Mouse (Mus musculus): ENCODE measurements around the gene Pard3. TPM values are rescaled to one million over a fixed set of nuclear protein-coding genes. Genes with fewer than 3 reads are reported as not detected.

Pard3 gene
- polyA plus RNA-seq, 1 experiment from 2014 or later, result 22.7 TPM

DNA sequence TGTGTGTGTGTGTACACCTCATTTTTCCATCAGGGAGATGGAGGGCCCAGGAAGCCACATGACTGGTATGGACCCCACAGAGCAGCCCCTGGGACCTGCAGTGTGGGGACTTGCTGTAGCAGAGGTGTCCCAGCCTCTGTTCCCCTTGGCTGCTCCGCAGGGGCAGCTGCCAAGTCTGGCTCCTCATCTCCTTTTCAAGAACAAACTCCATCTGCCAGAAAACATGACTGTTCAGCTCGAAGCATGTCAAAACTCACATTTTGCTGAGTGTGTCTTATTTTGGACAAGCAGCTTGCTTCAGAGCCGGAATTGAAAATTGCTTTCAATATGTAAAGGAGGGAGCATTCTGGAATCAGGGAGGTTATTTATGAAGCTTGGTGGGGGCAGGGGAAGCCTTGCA lies 471.1 kb downstream of the Pard3 start:
- Histone ChIP-seq H3K9me3 (ENCODE audit: control insufficient read depth, low read length) (no peaks in the 10 kb centered on the region), H3K36me3 (ENCODE audit: control insufficient read depth, insufficient read depth, low read length) (no peaks in the 10 kb centered on the region), H3K27me3 (ENCODE audit: control insufficient read depth, insufficient read depth, low read length) (no peaks in the 10 kb centered on the region), H3K4me2 (ENCODE audit: low read depth, low read length) (no peak overlapping the region), H3K4me3 (ENCODE audit: low read depth, low read length) (no peak overlapping the region), H3K4me1 (ENCODE audit: control insufficient read depth, insufficient read depth, low read length) (peaks cover 9% of the 10 kb centered on the region; the same call in 1 of the 2 replicates), H3K9ac (replicated peaks; ENCODE audit: low read depth, low read length) (no peak overlapping the region), H3K27ac (ENCODE audit: low read depth, low read length) (peak overlapping the region; percentile 52; the same call in 1 of the 2 replicates)
- 53% methylated on average over 3 of the region's 3 CpGs for WGBS
- ATAC-seq (ENCODE audit: low read depth), result no peak

DNA sequence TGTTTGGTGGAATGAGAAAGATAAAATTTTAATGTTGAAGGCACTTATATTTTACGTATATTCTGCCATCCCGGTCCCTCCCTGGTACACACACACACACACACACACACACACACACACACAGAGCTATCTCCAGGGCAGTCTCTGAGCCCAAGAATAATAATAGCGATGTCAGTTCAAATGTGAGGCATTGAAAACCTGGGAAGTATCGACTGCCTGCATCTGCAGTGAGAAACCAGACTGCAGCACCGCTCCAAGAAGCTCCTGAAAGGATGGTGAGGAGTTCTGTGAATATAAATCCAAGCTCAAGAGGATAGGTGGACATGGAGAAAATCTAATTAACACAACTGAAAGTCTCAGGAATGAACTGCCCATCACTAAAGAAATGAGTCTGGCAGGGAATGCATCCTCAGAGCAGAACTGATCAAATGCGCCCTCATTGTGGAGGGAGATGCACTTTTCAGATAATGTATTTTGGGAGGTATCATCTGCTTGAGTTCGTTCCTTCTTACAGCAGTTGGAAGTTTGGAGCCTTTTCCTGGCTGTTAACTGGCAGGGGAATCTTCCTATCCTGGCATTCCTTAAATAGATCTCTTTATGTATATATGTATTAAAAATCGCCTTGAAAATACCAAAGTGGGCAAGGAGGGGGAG lies 471.6 kb downstream of the Pard3 start:
- no peaks in the 10 kb centered on the region for H3K9me3 ChIP-seq (ENCODE audit: control insufficient read depth, low read length)
- H3K4me1 ChIP-seq (ENCODE audit: control insufficient read depth, insufficient read depth, low read length), result peaks cover 9% of the 10 kb centered on the region; the same call in 1 of the 2 replicates
- ATAC-seq (ENCODE audit: low read depth), result no peak
- peak overlapping the region; percentile 52; the same call in 1 of the 2 replicates for H3K27ac ChIP-seq (ENCODE audit: low read depth, low read length)
- H3K9ac ChIP-seq (replicated peaks; ENCODE audit: low read depth, low read length), result no peak overlapping the region
- 57% methylated on average over 8 of the region's 8 CpGs for WGBS
- H3K27me3 ChIP-seq (ENCODE audit: control insufficient read depth, insufficient read depth, low read length), result no peaks in the 10 kb centered on the region
- no peaks in the 10 kb centered on the region for H3K36me3 ChIP-seq (ENCODE audit: control insufficient read depth, insufficient read depth, low read length)
- H3K4me2 ChIP-seq (ENCODE audit: low read depth, low read length), result no peak overlapping the region
- H3K4me3 ChIP-seq (ENCODE audit: low read depth, low read length), result no peak overlapping the region

DNA sequence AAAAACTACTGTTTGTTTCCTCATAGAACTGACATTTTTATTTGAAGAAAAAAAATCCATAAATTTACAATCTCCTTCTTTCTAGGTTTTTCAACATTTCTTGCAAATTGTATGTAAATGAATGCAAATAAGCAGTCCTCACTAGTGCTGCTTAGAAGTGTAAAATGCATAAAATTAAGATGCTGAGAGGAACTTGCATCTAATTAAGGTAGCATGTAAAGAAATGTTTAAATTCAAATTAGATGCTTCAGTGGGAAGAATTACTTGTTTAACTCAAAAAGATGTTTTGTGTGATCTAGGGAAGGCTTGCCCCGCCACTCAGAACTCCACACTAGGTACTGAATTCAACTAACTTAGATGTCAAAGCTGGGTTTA lies 472.1 kb downstream of the Pard3 start:
- Histone ChIP-seq H3K36me3 (ENCODE audit: control insufficient read depth, insufficient read depth, low read length) (no peaks in the 10 kb centered on the region), H3K4me2 (ENCODE audit: low read depth, low read length) (no peak overlapping the region), H3K9me3 (ENCODE audit: control insufficient read depth, low read length) (no peaks in the 10 kb centered on the region), H3K27me3 (ENCODE audit: control insufficient read depth, insufficient read depth, low read length) (no peaks in the 10 kb centered on the region), H3K4me1 (ENCODE audit: control insufficient read depth, insufficient read depth, low read length) (peaks cover 9% of the 10 kb centered on the region; the same call in 1 of the 2 replicates), H3K9ac (replicated peaks; ENCODE audit: low read depth, low read length) (no peak overlapping the region), H3K27ac (ENCODE audit: low read depth, low read length) (no peak overlapping the region), H3K4me3 (ENCODE audit: low read depth, low read length) (no peak overlapping the region)
- WGBS, result 53% methylated on average over 1 of the region's 1 CpGs
- ATAC-seq (ENCODE audit: low read depth), result no peak

DNA sequence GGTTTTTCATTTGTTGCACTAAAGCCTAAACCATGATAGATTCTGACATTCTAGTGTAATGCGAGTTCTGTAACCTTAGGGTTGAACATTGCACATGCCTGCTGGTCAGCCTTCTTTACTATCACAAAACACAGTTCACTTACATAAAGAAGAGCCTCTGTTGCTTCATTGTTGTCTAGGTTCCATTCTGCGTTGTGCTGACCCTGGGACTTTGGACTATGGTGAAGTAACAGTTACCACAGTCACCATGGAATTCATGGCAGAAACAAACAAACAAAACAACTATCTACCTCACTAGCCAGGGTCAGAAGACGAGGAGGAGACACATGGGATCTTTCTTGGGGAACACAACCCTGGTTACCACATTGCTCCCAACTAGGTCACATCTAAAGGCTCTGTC lies 476.1 kb downstream of the Pard3 start:
- Histone ChIP-seq H3K36me3 (ENCODE audit: control insufficient read depth, insufficient read depth, low read length) (no peaks in the 10 kb centered on the region), H3K4me3 (ENCODE audit: low read depth, low read length) (no peak overlapping the region)
- 86% methylated on average over 3 of the region's 3 CpGs for WGBS

DNA sequence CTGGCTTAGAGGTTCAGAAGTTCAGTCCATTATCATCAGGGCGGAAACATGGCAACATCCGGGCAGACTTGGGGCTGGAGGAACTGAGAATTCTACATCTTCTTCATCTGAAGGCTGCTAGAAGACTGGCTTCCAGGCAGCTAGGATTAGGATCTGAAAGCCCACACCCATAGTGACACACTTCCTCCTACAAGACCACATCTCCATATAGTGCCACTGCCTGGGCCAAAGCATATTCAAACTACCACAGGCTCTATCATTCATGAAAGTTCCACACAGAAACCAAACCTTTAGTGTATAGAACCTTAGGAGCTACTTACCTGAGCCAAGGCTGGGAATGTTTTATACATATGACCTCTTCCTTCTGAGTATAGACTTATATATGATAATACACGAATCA lies 476.6 kb downstream of the Pard3 start:
- no peak overlapping the region for H3K9ac ChIP-seq (replicated peaks; ENCODE audit: low read depth, low read length)
- no peaks in the 10 kb centered on the region for H3K27me3 ChIP-seq (ENCODE audit: control insufficient read depth, insufficient read depth, low read length)
- WGBS, result 97% methylated on average over 3 of the region's 3 CpGs
- H3K4me2 ChIP-seq (ENCODE audit: low read depth, low read length), result no peak overlapping the region
- H3K27ac ChIP-seq (ENCODE audit: low read depth, low read length), result no peak overlapping the region
- no peak overlapping the region for H3K4me3 ChIP-seq (ENCODE audit: low read depth, low read length)
- H3K4me1 ChIP-seq (ENCODE audit: control insufficient read depth, insufficient read depth, low read length), result peaks cover 2% of the 10 kb centered on the region; the same call in 1 of the 2 replicates
- ATAC-seq (ENCODE audit: low read depth), result no peak
- no peaks in the 10 kb centered on the region for H3K9me3 ChIP-seq (ENCODE audit: control insufficient read depth, low read length)
- no peaks in the 10 kb centered on the region for H3K36me3 ChIP-seq (ENCODE audit: control insufficient read depth, insufficient read depth, low read length)

More for the DNA sequence above, 476.1 kb downstream of the Pard3 start:
- H3K4me1 ChIP-seq (ENCODE audit: control insufficient read depth, insufficient read depth, low read length), result peaks cover 6% of the 10 kb centered on the region; the same call in 1 of the 2 replicates
- H3K9me3 ChIP-seq (ENCODE audit: control insufficient read depth, low read length), result no peaks in the 10 kb centered on the region
- no peak for ATAC-seq (ENCODE audit: low read depth)
- no peak overlapping the region for H3K9ac ChIP-seq (replicated peaks; ENCODE audit: low read depth, low read length)
- no peak overlapping the region for H3K4me2 ChIP-seq (ENCODE audit: low read depth, low read length)
- H3K27me3 ChIP-seq (ENCODE audit: control insufficient read depth, insufficient read depth, low read length), result no peaks in the 10 kb centered on the region
- no peak overlapping the region for H3K27ac ChIP-seq (ENCODE audit: low read depth, low read length)

DNA sequence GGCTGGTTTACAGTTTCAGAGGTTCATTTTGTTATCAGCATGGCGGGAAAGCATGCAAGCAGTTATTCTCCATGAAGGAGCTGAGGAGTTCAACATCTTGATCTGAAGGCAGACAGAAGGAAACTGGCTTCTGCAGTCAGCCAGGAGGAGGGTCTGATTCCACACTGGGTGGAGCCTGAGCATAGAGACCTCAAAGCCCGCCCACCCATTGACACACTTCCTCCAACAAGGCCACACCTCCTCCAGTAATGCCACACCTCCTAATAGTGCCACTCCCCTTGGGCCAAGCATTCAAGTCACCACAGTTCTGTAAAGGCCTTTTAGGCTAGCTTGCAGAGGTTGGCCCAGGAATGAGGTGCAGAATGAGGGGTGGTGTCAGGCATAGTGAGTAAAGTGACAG lies 478.5 kb downstream of the Pard3 start:
- Histone ChIP-seq H3K4me1 (ENCODE audit: control insufficient read depth, insufficient read depth, low read length) (no peaks in the 10 kb centered on the region), H3K27ac (ENCODE audit: low read depth, low read length) (no peak overlapping the region), H3K27me3 (ENCODE audit: control insufficient read depth, insufficient read depth, low read length) (no peaks in the 10 kb centered on the region), H3K4me3 (ENCODE audit: low read depth, low read length) (no peak overlapping the region), H3K9me3 (ENCODE audit: control insufficient read depth, low read length) (no peaks in the 10 kb centered on the region), H3K9ac (replicated peaks; ENCODE audit: low read depth, low read length) (no peak overlapping the region), H3K36me3 (ENCODE audit: control insufficient read depth, insufficient read depth, low read length) (no peaks in the 10 kb centered on the region), H3K4me2 (ENCODE audit: low read depth, low read length) (no peak overlapping the region)
- 86% methylated on average over 2 of the region's 2 CpGs for WGBS
- ATAC-seq (ENCODE audit: low read depth), result no peak

DNA sequence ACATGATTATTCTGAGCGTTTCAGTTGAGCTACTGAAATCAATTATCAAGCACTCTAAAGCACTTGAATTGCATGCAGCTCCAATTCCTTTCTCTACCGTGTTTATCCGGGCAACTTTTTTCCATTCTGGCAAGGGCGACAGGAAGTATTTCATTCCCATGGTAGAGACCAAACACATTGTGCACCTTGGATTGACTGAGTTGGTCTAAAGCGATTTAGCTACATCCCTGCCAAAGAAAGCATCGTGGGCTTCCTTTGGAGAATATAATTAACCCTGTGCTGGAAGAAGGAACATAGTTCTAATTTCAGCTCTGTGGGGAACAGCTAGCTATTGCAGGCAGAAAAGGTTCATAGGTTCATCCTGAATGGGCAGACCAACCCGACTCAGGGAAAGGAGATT lies 480.0 kb downstream of the Pard3 start:
- H3K4me2 ChIP-seq (ENCODE audit: low read depth, low read length), result no peak overlapping the region
- ATAC-seq (ENCODE audit: low read depth), result no peak
- 55% methylated on average over 7 of the region's 7 CpGs for WGBS
- no peak overlapping the region for H3K27ac ChIP-seq (ENCODE audit: low read depth, low read length)
- no peak overlapping the region for H3K9ac ChIP-seq (replicated peaks; ENCODE audit: low read depth, low read length)
- no peaks in the 10 kb centered on the region for H3K9me3 ChIP-seq (ENCODE audit: control insufficient read depth, low read length)
- H3K4me1 ChIP-seq (ENCODE audit: control insufficient read depth, insufficient read depth, low read length), result no peaks in the 10 kb centered on the region
- no peaks in the 10 kb centered on the region for H3K27me3 ChIP-seq (ENCODE audit: control insufficient read depth, insufficient read depth, low read length)
- H3K4me3 ChIP-seq (ENCODE audit: low read depth, low read length), result no peak overlapping the region
- no peaks in the 10 kb centered on the region for H3K36me3 ChIP-seq (ENCODE audit: control insufficient read depth, insufficient read depth, low read length)

DNA sequence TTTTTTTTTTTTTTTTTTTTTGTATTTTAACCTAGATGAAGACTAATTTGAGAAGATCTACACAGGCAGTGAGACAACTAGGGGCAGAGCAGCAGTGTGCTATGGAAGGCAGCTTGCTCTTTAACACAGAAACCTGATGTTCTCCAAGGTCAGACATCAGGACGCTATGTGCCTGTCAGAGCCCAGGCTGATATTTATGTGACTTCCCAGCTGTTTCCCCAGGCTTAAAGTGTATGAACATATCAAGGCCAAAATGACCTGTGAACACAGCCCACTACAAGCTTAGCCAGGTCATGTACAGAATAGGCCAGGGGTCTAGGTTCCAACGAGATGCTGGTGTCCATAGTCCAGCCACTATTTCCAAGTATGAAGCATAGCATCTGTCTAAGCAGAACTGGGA lies 482.5 kb downstream of the Pard3 start:
- Histone ChIP-seq H3K4me3 (ENCODE audit: low read depth, low read length) (no peak overlapping the region), H3K4me1 (ENCODE audit: control insufficient read depth, insufficient read depth, low read length) (peaks cover 5% of the 10 kb centered on the region), H3K27me3 (ENCODE audit: control insufficient read depth, insufficient read depth, low read length) (no peaks in the 10 kb centered on the region), H3K27ac (ENCODE audit: low read depth, low read length) (no peak overlapping the region), H3K36me3 (ENCODE audit: control insufficient read depth, insufficient read depth, low read length) (no peaks in the 10 kb centered on the region), H3K9ac (replicated peaks; ENCODE audit: low read depth, low read length) (no peak overlapping the region), H3K9me3 (ENCODE audit: control insufficient read depth, low read length) (no peaks in the 10 kb centered on the region), H3K4me2 (ENCODE audit: low read depth, low read length) (no peak overlapping the region)
- no peak for ATAC-seq (ENCODE audit: low read depth)
- 88% methylated on average over 2 of the region's 2 CpGs for WGBS

DNA sequence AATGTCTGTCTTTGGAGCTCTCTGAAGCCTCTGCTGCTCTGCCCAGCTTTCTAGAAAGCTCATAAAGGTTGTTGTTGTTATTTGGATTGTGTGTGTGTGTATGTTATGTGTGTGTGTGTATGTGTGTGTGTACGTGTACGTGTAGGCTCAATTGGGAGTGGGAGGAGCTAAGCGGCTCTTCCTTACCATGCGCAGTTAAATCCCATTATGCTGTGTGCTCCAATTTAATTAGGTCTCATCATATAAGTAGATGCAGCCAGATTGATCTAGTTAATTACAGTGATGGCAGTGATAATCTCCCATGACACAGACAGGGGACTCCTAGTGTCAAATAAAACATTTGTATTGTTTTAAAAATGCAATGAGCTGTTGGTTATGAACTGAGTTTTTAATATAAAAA lies 487.2 kb downstream of the Pard3 start:
- peak; percentile 57 for ATAC-seq (ENCODE audit: low read depth)
- H3K4me2 ChIP-seq (ENCODE audit: low read depth, low read length), result no peak overlapping the region
- H3K9ac ChIP-seq (replicated peaks; ENCODE audit: low read depth, low read length), result no peak overlapping the region
- H3K27ac ChIP-seq (ENCODE audit: low read depth, low read length), result peak overlapping the region; percentile 35; the same call in 1 of the 2 replicates
- 34% methylated on average over 4 of the region's 4 CpGs for WGBS
- H3K36me3 ChIP-seq (ENCODE audit: control insufficient read depth, insufficient read depth, low read length), result no peaks in the 10 kb centered on the region
- no peaks in the 10 kb centered on the region for H3K9me3 ChIP-seq (ENCODE audit: control insufficient read depth, low read length)
- H3K4me1 ChIP-seq (ENCODE audit: control insufficient read depth, insufficient read depth, low read length), result peaks cover 22% of the 10 kb centered on the region
- H3K27me3 ChIP-seq (ENCODE audit: control insufficient read depth, insufficient read depth, low read length), result no peaks in the 10 kb centered on the region
- no peak overlapping the region for H3K4me3 ChIP-seq (ENCODE audit: low read depth, low read length)
